Mouse (Mus musculus) fibroblast of lung, adult 2 months (primary cell): ENCODE measurements around the gene Wnt5b.

Experiments
- DNase-seq: peaks from one replicate; pipeline ENCODE4 v3.0.0-alpha.2; 2011; ENCODE audit warnings: low read depth

The Wnt5b gene

DNA sequence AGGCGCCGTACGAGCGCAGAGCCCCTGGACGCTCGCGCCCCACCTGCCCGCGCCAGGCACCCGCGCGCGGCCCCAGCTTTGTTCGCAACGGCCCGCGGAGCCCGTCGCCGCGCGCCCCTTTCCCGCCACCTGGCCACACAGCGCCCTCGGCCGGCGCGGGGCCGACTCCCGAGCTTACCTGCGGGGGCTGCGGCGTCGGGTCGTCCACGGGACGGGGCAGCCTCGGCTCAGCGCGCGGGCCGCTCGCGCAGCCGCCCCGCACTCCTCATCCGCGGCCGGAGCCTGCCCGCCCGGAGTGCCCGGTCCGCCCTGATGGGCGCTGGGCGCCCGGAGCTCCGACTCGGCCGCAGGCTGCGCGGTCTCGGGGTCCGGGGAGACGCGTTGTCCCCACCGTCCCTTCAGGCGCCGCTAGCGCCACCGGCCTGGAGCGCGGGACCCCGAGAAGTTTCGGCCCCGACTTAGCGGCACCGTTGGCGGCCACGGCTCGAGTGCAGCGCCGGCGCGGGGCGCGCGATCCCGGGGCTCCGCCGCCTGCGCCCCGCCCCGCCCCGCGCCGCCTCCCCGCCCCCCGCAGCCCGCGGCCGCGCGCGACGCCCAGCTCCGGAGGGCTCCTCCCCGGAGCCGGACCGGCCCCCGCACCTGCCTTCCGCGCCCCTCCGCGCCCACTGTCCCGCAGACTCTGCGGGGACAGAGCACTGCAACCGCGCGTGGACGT, at the start of gene Wnt5b:
Gene Wnt5b, minus strand, starts transcription at position 545 of the 715 bp plus-strand sequence.
- DNase-seq = no peak

GRCm38 (mm10) chr6:119590872-119591271, 46.7 kb upstream of the Wnt5b start:
- DNase-seq = no peak

DNA sequence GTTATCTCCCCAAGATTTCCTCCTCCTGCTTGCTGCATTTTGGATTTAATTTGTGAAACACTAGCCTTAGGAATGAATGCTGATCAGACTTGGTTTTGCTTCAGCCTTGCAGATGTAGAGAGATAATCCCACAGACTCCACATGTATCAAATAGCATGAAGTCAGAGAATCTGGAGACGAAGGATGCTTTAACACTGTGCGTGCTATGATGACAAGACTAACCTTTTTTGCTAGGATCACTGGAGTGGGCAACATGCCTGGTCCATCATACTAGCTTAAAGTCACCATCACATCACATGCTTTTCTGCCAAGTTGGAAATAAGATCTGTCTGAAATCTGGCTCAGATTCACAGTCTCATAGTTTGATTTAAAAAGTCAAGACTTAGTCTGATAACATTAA, 43.8 kb upstream of the Wnt5b start:
- DNase-seq = no peak

DNA sequence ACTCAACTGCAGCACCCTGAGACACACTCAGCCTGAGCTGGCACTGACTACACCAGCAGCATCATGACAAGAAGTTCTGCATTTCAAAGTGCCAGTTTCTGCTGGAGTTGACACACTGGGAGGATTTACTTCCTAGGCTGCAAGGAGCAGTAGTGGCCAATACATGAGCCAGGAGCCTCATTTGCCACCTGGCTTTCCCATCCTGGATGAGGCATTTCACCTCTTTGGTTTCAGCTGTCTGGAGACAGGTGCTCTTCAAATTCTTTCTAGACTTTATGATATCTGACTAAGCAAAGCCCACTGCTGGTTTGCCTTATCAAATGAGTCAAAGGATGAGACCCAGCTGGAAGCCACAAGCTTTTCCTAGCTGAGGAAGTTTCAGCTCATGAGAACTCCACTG, 43.3 kb upstream of the Wnt5b start:
- DNase-seq = no peak

- peak; percentile 53 for DNase-seq
Observed at GRCm38 (mm10) chr6:119585652-119586375, 41.7 kb upstream of the Wnt5b start.

DNA sequence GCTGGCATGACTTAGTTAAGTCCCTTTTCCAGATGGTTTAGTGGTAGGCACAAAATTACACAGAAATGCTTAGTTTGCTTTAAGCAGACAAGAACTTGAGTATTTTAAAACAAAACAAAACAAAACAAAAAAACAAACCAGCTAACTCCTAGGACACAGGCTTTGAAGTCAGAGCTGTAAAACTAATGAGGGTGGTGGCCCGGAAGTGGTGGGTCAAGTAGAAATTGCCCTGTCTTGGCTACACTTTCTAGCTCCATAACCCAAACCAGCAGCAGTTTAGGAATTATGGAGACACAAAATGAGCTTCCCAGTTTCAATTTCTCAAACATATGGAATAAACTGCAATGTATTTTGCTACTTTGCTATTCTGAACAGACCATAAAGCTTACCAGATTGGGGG, 39.9 kb upstream of the Wnt5b start:
- no peak for DNase-seq

GRCm38 (mm10) chr6:119583165-119583564, 39.0 kb upstream of the Wnt5b start:
- no peak for DNase-seq

- DNase-seq = no peak
Observed at GRCm38 (mm10) chr6:119576706-119577105, 32.6 kb upstream of the Wnt5b start.

GRCm38 (mm10) chr6:119575331-119575730, 31.2 kb upstream of the Wnt5b start:
- no peak for DNase-seq

DNA sequence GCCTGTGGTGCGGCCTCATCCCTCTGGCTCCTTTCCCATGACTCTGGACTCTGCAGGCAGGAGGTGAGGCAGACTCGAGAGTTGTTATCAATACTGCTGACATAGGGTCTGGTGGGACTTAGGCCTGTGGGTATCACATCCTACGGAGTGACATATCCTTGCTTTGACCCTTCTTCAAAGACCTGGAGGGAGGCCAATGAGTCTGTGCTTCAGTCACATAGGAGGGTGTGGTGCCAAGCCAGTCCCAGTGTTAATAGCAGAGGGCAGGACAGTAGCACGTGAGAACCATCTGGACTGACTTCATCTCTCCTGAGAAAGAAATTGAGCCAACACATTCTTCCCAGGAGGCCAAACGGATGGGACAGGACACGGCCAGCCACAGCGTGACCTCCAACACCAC, 28.1 kb upstream of the Wnt5b start:
- DNase-seq = no peak

GRCm38 (mm10) chr6:119570797-119571196, 26.6 kb upstream of the Wnt5b start:
- DNase-seq = no peak

DNA sequence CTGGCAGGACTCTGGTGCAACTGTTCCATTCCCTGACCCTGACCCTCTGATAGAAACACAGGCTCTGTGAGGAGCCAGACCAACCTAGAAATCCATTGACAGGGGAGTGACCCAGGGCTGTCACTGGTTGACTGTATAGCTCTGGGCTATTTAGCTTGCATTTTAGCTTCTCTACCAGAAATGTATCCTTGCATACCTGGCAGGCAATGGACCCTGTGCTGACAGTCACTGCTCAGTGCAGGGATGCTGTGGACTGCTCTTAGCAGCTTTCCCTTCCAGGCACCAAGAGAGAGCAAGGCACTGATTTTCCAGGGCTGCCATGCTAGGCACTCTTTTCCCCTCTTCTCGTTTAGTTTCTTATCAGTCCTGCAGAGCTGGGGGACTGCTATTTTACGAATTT, 24.2 kb upstream of the Wnt5b start:
- DNase-seq = no peak

GRCm38 (mm10) chr6:119565451-119566379, 21.6 kb upstream of the Wnt5b start:
- no peak for DNase-seq

GRCm38 (mm10) chr6:119562558-119562957, 18.4 kb upstream of the Wnt5b start:
- DNase-seq = no peak

GRCm38 (mm10) chr6:119558855-119559254, 14.7 kb upstream of the Wnt5b start:
- no peak for DNase-seq

DNA sequence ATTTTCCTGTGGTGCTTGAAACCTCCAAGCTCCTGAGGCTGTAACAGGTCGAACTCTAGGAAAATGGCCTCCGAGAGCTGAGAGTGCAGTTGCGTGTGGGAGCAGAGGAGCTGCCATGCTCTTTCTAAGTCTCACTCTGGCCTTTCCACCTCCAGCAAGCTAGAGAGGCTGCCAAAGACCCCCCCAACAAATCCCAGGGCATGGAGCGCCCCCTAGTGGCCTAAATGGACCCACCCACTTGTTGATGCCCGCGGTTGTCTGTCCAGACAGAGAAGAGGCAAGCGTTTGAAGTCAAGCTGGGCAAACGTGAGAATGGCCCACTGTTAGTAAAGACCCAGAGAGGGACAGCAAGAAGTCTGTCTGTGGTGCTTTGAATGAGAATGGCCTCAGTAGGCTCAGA, 10.3 kb upstream of the Wnt5b start:
- DNase-seq = no peak

DNA sequence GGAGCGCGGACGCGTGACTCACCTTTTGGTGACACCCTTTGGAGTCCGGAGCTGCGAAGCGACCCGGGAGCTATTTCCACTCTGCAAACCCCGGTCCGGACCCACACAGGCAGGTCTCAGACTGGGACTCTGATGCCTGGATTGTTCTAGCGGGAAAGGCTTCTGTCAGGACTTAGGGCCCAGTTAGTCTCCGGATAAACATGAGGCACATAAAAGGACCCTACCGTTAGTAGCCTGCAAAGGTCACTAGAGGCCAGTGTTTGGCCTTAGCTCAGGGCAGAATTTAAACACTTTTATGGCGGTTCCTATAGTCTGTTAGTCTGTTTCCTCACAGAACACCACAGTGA, 344 bp upstream of the Wnt5b start:
- no peak for DNase-seq

DNA sequence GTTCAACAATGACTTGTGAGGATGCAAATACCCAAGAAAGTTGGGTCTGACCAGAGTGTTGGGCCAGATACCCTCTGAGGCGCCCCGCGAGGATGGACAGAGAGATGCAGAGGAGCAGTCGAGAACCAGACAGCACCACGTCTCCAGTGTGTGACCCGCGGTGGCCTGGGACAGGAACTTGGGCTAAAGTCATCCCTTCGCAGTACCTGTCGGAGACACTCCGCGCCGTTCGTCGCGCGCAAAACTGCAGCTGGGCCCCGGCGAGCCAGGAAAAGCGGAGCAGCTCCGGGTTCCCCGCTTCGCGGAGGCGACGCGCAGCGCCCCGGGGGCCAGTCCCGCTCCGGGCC, 718 bp downstream of the Wnt5b start:
- DNase-seq = no peak

GRCm38 (mm10) chr6:119535867-119536266, 8.3 kb downstream of the Wnt5b start:
- no peak for DNase-seq

DNA sequence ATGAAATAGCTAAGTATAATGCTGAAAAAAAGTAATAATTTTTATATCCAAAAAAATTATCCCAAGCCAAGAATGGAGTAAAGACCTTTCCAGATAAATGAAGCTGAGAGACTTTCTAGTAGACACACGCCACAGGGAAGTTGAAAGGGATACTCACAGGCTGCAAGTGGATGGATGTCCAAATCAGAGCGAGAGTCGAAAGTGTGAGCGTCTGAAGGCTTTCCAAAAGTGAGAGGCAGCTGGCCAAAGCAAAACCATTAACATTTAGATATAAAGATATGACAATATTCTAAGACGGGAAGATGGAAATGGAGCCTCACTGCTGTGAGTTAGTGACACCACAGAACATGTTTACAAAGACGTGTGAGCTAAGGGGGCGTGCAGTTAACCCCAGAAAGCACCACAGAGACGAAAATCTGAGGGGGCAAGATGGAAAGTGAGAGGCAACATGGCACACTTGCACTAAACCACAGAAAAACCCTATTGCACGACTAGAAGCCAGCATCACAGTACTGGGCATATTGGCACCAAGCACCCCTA, 10.9 kb downstream of the Wnt5b start:
- DNase-seq = no peak

DNA sequence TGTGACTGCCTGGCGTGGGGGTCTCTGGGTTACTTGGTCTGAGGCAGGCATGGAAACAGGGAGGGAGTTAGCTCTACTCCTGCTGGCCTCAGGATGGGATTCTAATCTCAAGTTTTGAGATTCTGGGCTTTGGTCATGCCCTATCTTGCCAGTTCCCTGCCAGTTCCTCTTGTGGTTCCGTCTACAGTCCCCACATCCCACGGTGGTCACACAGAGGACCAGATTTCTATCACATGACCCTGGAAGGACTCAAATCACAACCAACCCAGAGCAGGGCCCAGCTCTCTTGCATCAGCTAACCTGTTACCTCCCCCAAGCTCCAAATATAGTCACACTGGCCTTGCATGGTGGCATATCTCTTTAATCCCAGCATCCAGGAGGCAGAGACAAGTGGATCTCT, 14.5 kb downstream of the Wnt5b start:
- no peak for DNase-seq

DNA sequence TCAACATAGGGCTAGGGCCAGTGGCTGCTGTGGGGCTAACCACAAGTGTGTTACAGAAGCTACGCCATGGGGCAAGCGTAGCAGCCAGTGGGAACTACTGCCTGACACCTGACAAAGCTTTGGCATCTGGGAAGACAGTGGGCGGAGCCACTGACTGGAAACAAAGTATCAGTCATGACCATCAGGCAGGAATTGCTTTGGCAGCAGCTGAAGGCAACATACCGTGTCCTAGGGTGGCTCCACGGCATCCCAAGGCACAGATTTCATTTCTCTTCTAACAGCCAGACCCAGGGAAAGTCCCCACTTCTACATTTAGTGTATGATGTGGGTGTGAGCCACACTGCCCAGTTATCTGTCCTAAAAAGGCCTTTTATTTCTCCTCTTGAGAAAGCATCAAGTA, 17.6 kb downstream of the Wnt5b start:
- DNase-seq = no peak
